Mouse (Mus musculus) MEL (cell line): Measurements from ENCODE around the gene Snd1. TPM values are rescaled to one million over a fixed set of nuclear protein-coding genes. Genes with fewer than 3 reads are reported as not detected.

Source experiments
- DNase-seq: peaks from one replicate; pipeline ENCODE4 v3.0.0; 2011; ENCODE audit warnings: low read depth, low spot score
- H3K27ac ChIP-seq: 2 replicates; pipeline ENCODE4 v1.5.1; 2012; ENCODE audit warnings: low read depth, mild to moderate bottlenecking, control low read depth, low read length, moderate library complexity; ENCODE audit not compliant: control insufficient read depth
- H3K27me3 ChIP-seq, 2 experiments: fragments of 150-350 bp in 1 of 2; sonication (generic) in 1 of 2; 2 replicates each; pipeline ENCODE4 v1.6.1; 2012; ENCODE audit warnings: low read length in 2 of 2, mild to moderate bottlenecking in 2 of 2, improper control_type of control experiment in 1 of 2, moderate library complexity in 1 of 2; ENCODE audit not compliant: insufficient read depth in 2 of 2, control insufficient read depth in 1 of 2
- H3K36me3 ChIP-seq, 2 experiments: 2 replicates each; pipeline ENCODE4 v1.6.1; 2012 to 2014; ENCODE audit warnings: low read length in 2 of 2, improper control_type of control experiment in 1 of 2, inconsistent platforms in 1 of 2, mild to moderate bottlenecking in 1 of 2; ENCODE audit not compliant: insufficient read depth in 2 of 2, control insufficient read depth in 1 of 2
- H3K4me1 ChIP-seq, 2 experiments: fragments of 150-350 bp in 1 of 2; sonication (generic) in 1 of 2; 2 replicates each; pipeline ENCODE4 v1.6.1; 2012; ENCODE audit warnings: low read length in 2 of 2, improper control_type of control experiment in 1 of 2, mild to moderate bottlenecking in 1 of 2; ENCODE audit not compliant: insufficient read depth in 2 of 2, control insufficient read depth in 1 of 2
- H3K4me3 ChIP-seq, 2 experiments: fragments of 150-350 bp in 1 of 2; sonication (generic) in 1 of 2; 2 replicates each; pipeline ENCODE4 v1.5.1; 2012; ENCODE audit warnings: low read depth in 2 of 2, low read length in 2 of 2, mild to moderate bottlenecking in 2 of 2, moderate library complexity in 2 of 2, control low read depth in 1 of 2, improper control_type of control experiment in 1 of 2; ENCODE audit not compliant: control insufficient read depth in 1 of 2, insufficient read depth in 1 of 2
- H3K79me2 ChIP-seq: 2 replicates; pipeline ENCODE4 v1.6.1; 2012; ENCODE audit warnings: mild to moderate bottlenecking, low read length, moderate library complexity; ENCODE audit not compliant: control insufficient read depth, poor library complexity, insufficient read depth
- H3K9ac ChIP-seq: 2 replicates; pipeline ENCODE4 v1.6.1; 2012; ENCODE audit warnings: low read depth, mild to moderate bottlenecking, control low read depth, low read length, moderate library complexity; ENCODE audit not compliant: control insufficient read depth, poor library complexity, severe bottlenecking
- H3K9me3 ChIP-seq: fragments of 150-350 bp; sonication (generic); replicated peaks from 2 replicates; pipeline ENCODE4 v1.6.1; 2012; ENCODE audit warnings: mild to moderate bottlenecking, low read length, improper control_type of control experiment, moderate library complexity; ENCODE audit not compliant: insufficient read depth
- BHLHE40 ChIP-seq: IDR thresholded peaks from 2 replicates; pipeline ENCODE4 v1.6.1; 2012; ENCODE audit warnings: low read depth, mild to moderate bottlenecking, inconsistent platforms, low read length, improper control_type of control experiment, borderline replicate concordance
- E2F4 ChIP-seq: IDR thresholded peaks from 2 replicates; pipeline ENCODE4 v1.6.1; 2011; ENCODE audit warnings: low read depth, low read length, improper control_type of control experiment, borderline replicate concordance
- ELF1 ChIP-seq: IDR thresholded peaks from 2 replicates; pipeline ENCODE4 v1.6.1; 2014; ENCODE audit warnings: low read depth, mild to moderate bottlenecking, inconsistent platforms, low read length, improper control_type of control experiment, moderate library complexity
- HCFC1 ChIP-seq: IDR thresholded peaks from 2 replicates; pipeline ENCODE4 v1.6.1; 2012; ENCODE audit warnings: low read depth, mild to moderate bottlenecking, inconsistent platforms, low read length, improper control_type of control experiment, moderate library complexity
- JUND ChIP-seq: IDR thresholded peaks from 2 replicates; pipeline ENCODE4 v1.6.1; 2011; ENCODE audit warnings: low read depth, mild to moderate bottlenecking, improper control_type of control experiment, low read length
- KAT2A ChIP-seq: conservative IDR thresholded peaks from 2 replicates; pipeline ENCODE4 v1.6.1; 2012; ENCODE audit warnings: low read depth, low read length, improper control_type of control experiment, inconsistent platforms
- MXI1 ChIP-seq: IDR thresholded peaks from 2 replicates; pipeline ENCODE4 v1.6.1; 2011; ENCODE audit warnings: mild to moderate bottlenecking, low read depth, low read length, improper control_type of control experiment
- MYB ChIP-seq: IDR thresholded peaks from 2 replicates; pipeline ENCODE4 v1.6.1; 2011; ENCODE audit warnings: mild to moderate bottlenecking, low read depth, low read length, improper control_type of control experiment
- RCOR1 ChIP-seq: IDR thresholded peaks from 2 replicates; pipeline ENCODE4 v1.6.1; 2012; ENCODE audit warnings: low read depth, mild to moderate bottlenecking, inconsistent platforms, low read length, improper control_type of control experiment
- SMC3 ChIP-seq: IDR thresholded peaks from 2 replicates; pipeline ENCODE4 v1.6.1; 2011; ENCODE audit warnings: low read depth, low read length, improper control_type of control experiment
- TAL1 ChIP-seq: IDR thresholded peaks from 2 replicates; pipeline ENCODE4 v1.6.1; 2012; ENCODE audit warnings: mild to moderate bottlenecking, inconsistent platforms, low read length, moderate library complexity, mixed read lengths
- TBP ChIP-seq: IDR thresholded peaks from 2 replicates; pipeline ENCODE4 v1.8.0; 2011; ENCODE audit warnings: low read depth, low read length, improper control_type of control experiment
- TCF12 ChIP-seq: IDR thresholded peaks from 2 replicates; pipeline ENCODE4 v1.6.1; 2014; ENCODE audit warnings: low read depth, mild to moderate bottlenecking, inconsistent platforms, low read length, improper control_type of control experiment, moderate library complexity
- USF1 ChIP-seq: IDR thresholded peaks from 2 replicates; pipeline ENCODE4 v1.6.1; 2014; ENCODE audit warnings: low read depth, mild to moderate bottlenecking, inconsistent platforms, low read length, improper control_type of control experiment, moderate library complexity
- ZC3H11A ChIP-seq: IDR thresholded peaks from 2 replicates; pipeline ENCODE4 v1.6.1; 2012; ENCODE audit warnings: low read depth, mild to moderate bottlenecking, inconsistent platforms, low read length, improper control_type of control experiment
- ZMIZ1 ChIP-seq: IDR thresholded peaks from 2 replicates; pipeline ENCODE4 v1.6.1; 2012; ENCODE audit warnings: low read depth, mild to moderate bottlenecking, inconsistent platforms, low read length, improper control_type of control experiment, moderate library complexity
- ZNF384 ChIP-seq: IDR thresholded peaks from 2 replicates; pipeline ENCODE4 v1.6.1; 2012; ENCODE audit warnings: low read depth, mild to moderate bottlenecking, inconsistent platforms, low read length, improper control_type of control experiment
- polyA plus RNA-seq, 2 experiments: library from polyadenylated mRNA; stranded (reverse) in 1 of 2; unstranded in 1 of 2; fragments of >175 nt in 1 of 2; fragments of >200 nt in 1 of 2; gene quantifications; 2 replicates each; pipeline versions ENCODE4 v1.2.1 to v1.2.4; 2012; ENCODE audit warnings: low replicate concordance in 2 of 2, low read depth in 1 of 2; ENCODE audit not compliant: insufficient read length in 2 of 2, insufficient read depth in 1 of 2, missing spikeins in 1 of 2
- total RNA-seq: library from RNA; depleted of rRNA; stranded (reverse); fragments of 300-350 nt; gene quantifications from 2 replicates; pipeline ENCODE4 v1.2.3, GENCODE M21; 2012

The Snd1 gene
- total and polyA plus RNA-seq, 3 experiments: 192 to 280 TPM; not detected in 1

DNA sequence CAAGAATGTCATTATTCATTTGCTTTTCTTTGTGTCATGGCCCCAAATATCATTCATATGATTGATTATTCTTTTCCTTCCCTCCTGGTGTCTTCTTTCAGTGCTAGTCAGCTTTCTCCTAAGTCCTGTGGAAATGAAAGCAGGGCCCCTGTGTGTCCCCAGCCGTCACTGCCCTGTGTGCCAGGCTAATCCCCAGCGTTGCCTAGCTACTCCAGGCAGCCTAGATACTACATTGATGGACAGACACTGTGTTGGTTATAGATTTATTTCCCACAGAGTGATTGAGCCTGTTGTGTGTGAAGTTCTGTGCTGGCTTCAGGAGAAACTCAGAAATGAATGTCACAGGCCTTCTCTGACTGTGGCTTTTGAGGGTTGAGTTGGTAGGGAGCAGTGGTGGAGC lies 41.7 kb downstream of the Snd1 start:
- DNase-seq: no peak
- peaks cover 7 to 12% of the 10 kb centered on the region in 2 experiments for H3K4me1 ChIP-seq

DNA sequence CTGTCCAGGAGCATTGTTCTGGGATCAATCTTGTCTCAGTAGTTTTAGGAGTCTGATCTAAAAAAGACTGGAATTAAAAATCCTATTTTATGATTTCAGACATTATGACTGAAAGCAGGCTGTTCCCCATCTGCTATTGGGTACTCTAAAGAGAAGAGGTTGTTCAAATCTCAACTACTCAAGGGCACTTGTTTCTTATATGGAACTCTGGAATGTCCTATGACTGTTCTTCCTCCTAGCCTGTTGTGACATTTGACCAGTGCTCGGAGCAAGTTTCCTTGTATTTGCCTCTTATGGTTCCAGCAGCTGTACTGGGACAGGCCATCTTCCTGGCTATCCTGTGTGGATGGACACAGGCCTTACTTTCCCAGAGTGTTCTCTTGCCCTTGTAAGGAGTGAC lies 42.1 kb downstream of the Snd1 start:
- TF ChIP-seq MYB: no peak
- TF ChIP-seq ZMIZ1: no peak
- TF ChIP-seq RCOR1: no peak
- TF ChIP-seq ZNF384: no peak
- TF ChIP-seq TCF12: no peak
- no peak for TF ChIP-seq E2F4
- no peak for TF ChIP-seq ZC3H11A
- no peak for TF ChIP-seq USF1
- TF ChIP-seq TAL1: no peak
- no peak for TF ChIP-seq KAT2A
- no peak for TF ChIP-seq MXI1
- no peak for TF ChIP-seq BHLHE40
- Histone ChIP-seq H3K36me3 (peaks cover 18 to 55% of the 10 kb centered on the region in 2 experiments), H3K79me2 (peaks cover 5% of the 10 kb centered on the region; the same call in 1 of the 2 replicates), H3K27me3 (no peaks in the 10 kb centered on the region), H3K9me3 (no peaks in the 10 kb centered on the region), H3K4me1 (peaks cover 7 to 12% of the 10 kb centered on the region in 2 experiments), H3K9ac (no peak overlapping the region), H3K27ac (no peak overlapping the region), H3K4me3 (no peak overlapping the region)
- DNase-seq: no peak

More for the DNA sequence above, 41.7 kb downstream of the Snd1 start:
- Histone ChIP-seq H3K27me3 (no peaks in the 10 kb centered on the region), H3K36me3 (peaks cover 18 to 55% of the 10 kb centered on the region in 2 experiments), H3K27ac (no peak overlapping the region), H3K4me3 (no peak overlapping the region), H3K79me2 (peaks cover 5% of the 10 kb centered on the region), H3K9me3 (no peaks in the 10 kb centered on the region)
- TF ChIP-seq USF1: no peak
- no peak for TF ChIP-seq HCFC1
- no peak for TF ChIP-seq JUND
- no peak for TF ChIP-seq KAT2A
- TF ChIP-seq SMC3: no peak
- no peak for TF ChIP-seq ELF1
- TF ChIP-seq TBP: no peak
- TF ChIP-seq, all 39 proteins: peak for 0
- H3K9ac ChIP-seq: no peak overlapping the region
